Mouse (Mus musculus): ENCODE measurements around the gene Lipe.
"Not testable (repeated sequence)": the region's sequence is repeated elsewhere in the genome, so short reads cannot be mapped to it uniquely, and the experiment has no call there.

Lipe gene

GRCm38 (mm10) chr7:25398610-25399009 lies at the start of gene Lipe:
Lipe (minus strand) TSS chr7:25398710.
- DNase-seq (ENCODE audit: low spot score) = no peak

DNA sequence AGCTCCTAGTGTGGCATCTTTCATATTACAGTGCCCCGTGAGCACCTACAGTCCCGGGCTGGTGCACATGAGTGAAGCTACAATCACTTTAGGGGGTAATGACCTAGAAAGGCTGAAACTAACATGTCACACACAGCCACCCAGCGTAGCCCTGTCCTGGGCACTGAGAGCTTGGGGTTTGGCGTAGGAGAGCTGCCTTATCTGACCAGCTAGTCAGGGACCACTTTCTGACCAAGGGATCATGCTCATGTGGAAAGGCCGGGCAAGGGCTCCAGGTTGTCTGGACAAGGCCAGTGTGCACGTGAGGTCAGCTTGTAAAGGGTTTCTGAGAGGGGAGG lies 42.3 kb upstream of the Lipe start:
- no peak for DNase-seq (ENCODE audit: low spot score)

- no peak for DNase-seq (ENCODE audit: low spot score)
Observed at GRCm38 (mm10) chr7:25439978-25440815, 41.7 kb upstream of the Lipe start.

DNA sequence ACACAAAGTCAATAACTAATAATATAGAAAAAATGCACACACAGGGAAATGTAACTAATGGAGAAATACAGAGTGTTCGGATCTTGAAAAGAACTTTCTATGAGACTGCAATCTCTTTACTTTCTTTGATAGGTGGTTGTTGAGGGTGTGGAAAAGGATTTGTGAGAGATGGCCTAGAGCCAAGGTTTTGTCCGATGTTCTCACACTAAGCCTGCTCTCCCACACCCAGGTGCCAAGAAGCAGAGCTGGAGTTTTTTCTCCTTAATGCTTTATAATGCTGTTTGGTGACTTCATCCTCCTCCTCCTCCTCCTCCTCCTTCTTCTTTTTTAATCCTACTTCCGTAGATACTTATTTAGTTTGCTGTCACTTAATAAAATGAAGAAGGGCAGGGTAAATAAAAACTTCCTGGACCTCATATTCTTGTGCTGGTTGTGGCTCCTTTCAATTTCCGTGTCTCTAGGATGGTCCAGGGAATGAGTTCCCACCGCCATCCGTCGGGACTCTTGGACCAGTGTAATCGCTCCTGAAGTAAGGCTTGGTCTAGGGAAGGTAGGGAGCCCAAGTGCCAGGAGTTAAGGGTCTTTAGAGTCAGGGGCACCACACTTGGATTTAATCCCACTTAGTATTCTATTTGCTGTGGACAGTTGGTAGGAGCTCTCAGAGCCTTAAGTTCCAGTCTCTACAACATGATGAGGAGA lies 40.8 kb upstream of the Lipe start:
- no peak for DNase-seq (ENCODE audit: low spot score)

GRCm38 (mm10) chr7:25436704-25437103 lies 38.2 kb upstream of the Lipe start:
- DNase-seq (ENCODE audit: low spot score) = no peak

GRCm38 (mm10) chr7:25436226-25436625 lies 37.7 kb upstream of the Lipe start:
- DNase-seq (ENCODE audit: low spot score) = no peak

GRCm38 (mm10) chr7:25435546-25435851 lies 37.0 kb upstream of the Lipe start:
- no peak for DNase-seq (ENCODE audit: low spot score)

- no peak for DNase-seq (ENCODE audit: low spot score)
Observed at GRCm38 (mm10) chr7:25434654-25435545, 36.4 kb upstream of the Lipe start.

GRCm38 (mm10) chr7:25433781-25434560 lies 35.5 kb upstream of the Lipe start:
- no peak for DNase-seq (ENCODE audit: low spot score)

DNA sequence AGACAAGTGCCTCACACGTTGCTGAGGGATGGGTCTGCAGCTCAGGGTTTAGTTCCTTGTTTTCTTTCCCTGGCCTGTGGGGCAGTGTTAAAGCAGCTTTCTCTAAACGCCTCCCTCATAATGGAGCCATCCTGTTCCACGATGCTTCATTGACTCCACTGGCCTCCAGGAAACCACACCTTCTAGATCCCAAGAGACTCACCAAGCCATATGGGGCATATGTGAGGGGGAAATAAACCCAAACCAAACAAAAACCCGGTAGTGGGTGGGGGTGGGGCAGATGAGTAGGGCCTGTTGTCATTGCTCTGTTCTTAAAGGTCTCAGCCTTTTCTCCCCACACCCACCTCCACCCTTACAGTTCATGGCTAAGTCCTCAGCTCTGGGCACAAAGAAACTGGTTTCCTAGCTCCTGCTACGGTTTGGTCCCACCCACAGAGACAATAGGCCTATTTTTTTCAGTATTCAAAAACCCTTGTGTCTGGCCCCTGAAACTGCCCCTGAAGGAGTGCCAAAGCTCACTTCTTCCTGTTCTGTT lies 34.6 kb upstream of the Lipe start:
- no peak for DNase-seq (ENCODE audit: low spot score)

GRCm38 (mm10) chr7:25432381-25432780 lies 33.9 kb upstream of the Lipe start:
- DNase-seq (ENCODE audit: low spot score) = no peak

- no peak for DNase-seq (ENCODE audit: low spot score)
Observed at GRCm38 (mm10) chr7:25429886-25430784, 31.6 kb upstream of the Lipe start.

GRCm38 (mm10) chr7:25428321-25428720 lies 29.8 kb upstream of the Lipe start:
- no peak for DNase-seq (ENCODE audit: low spot score)

DNA sequence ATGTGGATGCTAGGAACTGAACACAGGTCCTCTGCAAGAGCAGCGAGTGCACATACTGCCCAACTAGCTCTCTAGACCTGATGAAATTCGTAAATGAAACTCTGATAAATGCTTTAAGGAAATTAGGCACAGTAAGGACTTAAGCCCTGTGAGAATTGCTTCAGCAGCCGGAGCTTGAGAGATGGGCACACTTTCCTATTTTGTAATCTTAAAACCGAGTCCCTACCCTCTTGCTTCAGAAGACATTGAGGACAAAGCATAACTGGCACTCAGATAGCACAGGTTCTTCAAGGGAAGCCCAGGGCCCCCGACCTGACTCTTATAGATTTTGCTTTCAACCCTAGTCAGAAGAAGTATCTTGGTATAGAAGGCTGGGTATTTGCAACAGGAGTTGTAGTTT lies 28.6 kb upstream of the Lipe start:
- DNase-seq (ENCODE audit: low spot score) = no peak

- not testable (repeated sequence) for DNase-seq (ENCODE audit: low spot score)
Observed at GRCm38 (mm10) chr7:25426380-25426779, 27.9 kb upstream of the Lipe start.

- peak; percentile 73 for DNase-seq (ENCODE audit: low spot score)
Observed at GRCm38 (mm10) chr7:25424429-25424828, 25.9 kb upstream of the Lipe start.

GRCm38 (mm10) chr7:25422286-25422841 lies 23.9 kb upstream of the Lipe start:
- DNase-seq (ENCODE audit: low spot score) = no peak

GRCm38 (mm10) chr7:25419943-25420342 lies 21.4 kb upstream of the Lipe start:
- no peak for DNase-seq (ENCODE audit: low spot score)

GRCm38 (mm10) chr7:25419536-25419935 lies 21.0 kb upstream of the Lipe start:
- DNase-seq (ENCODE audit: low spot score) = no peak

DNA sequence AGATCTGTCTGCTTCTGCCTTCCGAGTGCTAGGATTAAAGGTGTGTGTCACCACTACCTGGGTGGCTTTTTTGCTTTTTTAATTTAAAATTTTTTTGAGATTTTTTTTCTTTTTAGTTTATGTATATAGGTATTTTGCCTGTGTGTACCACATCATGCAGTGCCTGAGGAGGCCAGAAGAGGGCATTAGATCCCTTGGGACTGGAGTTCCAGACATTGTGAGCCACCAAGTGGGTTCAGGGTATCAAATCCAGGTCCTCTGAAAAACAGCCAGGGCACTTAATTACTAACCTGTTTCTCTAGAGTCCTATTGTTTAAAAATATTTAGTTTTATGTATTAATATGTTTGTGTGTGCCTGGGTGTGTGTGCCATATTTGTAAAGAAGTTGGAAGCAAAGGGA lies 19.1 kb upstream of the Lipe start:
- no peak for DNase-seq (ENCODE audit: low spot score)
